In the genomic region with DNA sequence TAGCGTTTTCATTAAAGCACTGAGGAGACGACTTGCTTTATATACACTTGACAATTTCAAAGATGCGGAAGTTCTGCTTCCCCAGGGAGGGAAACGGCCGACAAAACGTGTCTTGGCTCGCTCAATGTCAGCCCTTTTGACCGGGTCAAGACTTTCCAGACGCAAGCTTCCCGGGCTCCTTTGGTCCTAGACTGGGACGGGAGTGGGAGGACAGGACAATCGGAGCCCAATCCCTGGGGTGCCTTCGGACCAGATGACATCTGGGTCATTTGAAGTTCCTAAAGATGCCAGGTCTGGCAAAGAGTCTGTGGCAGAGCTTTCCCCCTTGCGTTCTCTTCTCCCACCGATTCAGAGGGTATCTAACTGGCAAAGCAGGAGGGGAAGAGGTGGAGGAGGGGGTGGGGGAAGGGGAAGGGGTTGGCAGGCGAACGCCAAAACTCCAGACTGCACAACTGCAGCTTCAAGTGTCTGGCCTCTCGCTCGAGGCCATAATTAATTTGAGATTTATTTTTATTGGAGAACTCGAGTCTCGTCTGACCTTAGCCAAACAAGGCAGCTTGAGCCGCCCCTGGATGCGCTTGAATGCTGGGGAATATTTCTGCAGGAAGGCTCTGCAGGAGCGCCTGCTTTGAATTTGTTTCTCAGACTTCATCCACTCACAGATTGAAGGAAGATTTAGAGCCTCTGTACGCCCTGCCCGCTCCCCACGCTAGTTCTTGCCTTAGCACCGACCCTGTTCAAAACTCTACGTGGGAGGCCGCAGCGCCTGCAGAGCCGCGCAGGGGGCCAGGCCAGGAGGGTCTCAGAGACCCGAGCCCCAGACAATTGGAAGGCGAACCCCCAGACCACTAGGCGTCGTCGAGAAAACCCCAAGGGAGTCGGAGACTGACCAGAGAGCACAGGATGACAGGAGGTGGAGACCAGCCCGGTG, we compare ENCODE assay signal across 9 mouse cellular contexts. TPM values are rescaled to one million over a fixed set of nuclear protein-coding genes. Genes with fewer than 3 reads are reported as not detected.
DNase-seq lines count a peak whose midpoint lies in the region; ATAC-seq lines count a peak whose summit lies in the region.
"Had no signal": no experiment of that assay in that cellular context is flagged by ENCODE, and none has a peak within 500 bp of the region (broad histone marks: within the 10 kb centered on the region; RNA-seq: fewer than 3 reads in every experiment).

No protein-coding gene starts in this region.

- H3K27ac ChIP-seq in hindbrain, embryonic 10.5 days: peak overlapping the region; percentile 73
- H3K27ac ChIP-seq in limb, embryonic 11.5 days (replicated peaks; ENCODE audit: low read depth, low read length): peak overlapping the region; percentile 96
- H3K27ac ChIP-seq in neural tube, embryonic 11.5 days (ENCODE audit: low read depth, low read length): 0 out of 2 replicates have a peak overlapping the region, but pooled peaks have one; percentile 49

- no peaks in the 10 kb centered on the region for H3K9me3 ChIP-seq in hindbrain, embryonic 10.5 days
- H3K9me3 ChIP-seq in limb, embryonic 11.5 days (ENCODE audit: control insufficient read depth, low read length): no peaks in the 10 kb centered on the region
- H3K9me3 ChIP-seq in neural tube, embryonic 11.5 days (ENCODE audit: control insufficient read depth, low read length): no peaks in the 10 kb centered on the region

- peak overlapping the region; percentile 32; the same call in 1 of the 2 replicates for H3K9ac ChIP-seq in limb, embryonic 11.5 days (ENCODE audit: low read length)
- H3K9ac ChIP-seq in neural tube, embryonic 11.5 days (ENCODE audit: low read length): no peak overlapping the region

- peaks cover 100% of the 10 kb centered on the region for H3K27me3 ChIP-seq in hindbrain, embryonic 10.5 days (ENCODE audit: insufficient read depth, poor library complexity, severe bottlenecking)
- no peaks in the 10 kb centered on the region for H3K27me3 ChIP-seq in limb, embryonic 11.5 days (ENCODE audit: control insufficient read depth, insufficient read depth, low read length)
- peaks cover 71% of the 10 kb centered on the region for H3K27me3 ChIP-seq in neural tube, embryonic 11.5 days (ENCODE audit: control insufficient read depth, insufficient read depth, low read length)

- DNase-seq in thymus, postnatal 4 days: peak; percentile 26
- DNase-seq in thymus, postnatal 14 days: no peak
- peak; percentile 48 for DNase-seq in hindbrain, embryonic 10.5 days (ENCODE audit: low spot score)
- peak; percentile 76 for DNase-seq in limb, embryonic 11.5 days (ENCODE audit: low spot score)
- DNase-seq in neural tube, embryonic 11.5 days (ENCODE audit: low spot score): peak; percentile 58
- DNase-seq in thymus, postnatal 25 days: no peak
- DNase-seq in right cerebral cortex, adult 2 months (ENCODE audit: low spot score in 2 of 2): no peak

- no peaks in the 10 kb centered on the region for H3K36me3 ChIP-seq in hindbrain, embryonic 10.5 days
- no peaks in the 10 kb centered on the region for H3K36me3 ChIP-seq in limb, embryonic 11.5 days (ENCODE audit: control insufficient read depth, insufficient read depth, low read length)
- H3K36me3 ChIP-seq in neural tube, embryonic 11.5 days (ENCODE audit: control insufficient read depth, insufficient read depth, low read length): no peaks in the 10 kb centered on the region

- ATAC-seq in limb, embryonic 11.5 days (ENCODE audit: insufficient number of reproducible peaks, low FRiP score, low TSS enrichment, low read depth): peak; percentile 21
- ATAC-seq in neural tube, embryonic 11.5 days (ENCODE audit: insufficient read depth, low FRiP score, low TSS enrichment): no peak
- no peak for ATAC-seq in cerebellum, adult (ENCODE audit: insufficient number of reproducible peaks, low FRiP score, low TSS enrichment)
- ATAC-seq: Patski had no signal

- H3K4me1 ChIP-seq in hindbrain, embryonic 10.5 days (replicated peaks): peaks cover 96% of the 10 kb centered on the region
- H3K4me1 ChIP-seq in limb, embryonic 11.5 days (ENCODE audit: control insufficient read depth, insufficient read depth, low read length): peaks cover 66% of the 10 kb centered on the region
- H3K4me1 ChIP-seq in neural tube, embryonic 11.5 days (ENCODE audit: control insufficient read depth, insufficient read depth, low read length): peaks cover 31% of the 10 kb centered on the region

- WGBS in hindbrain, embryonic 10.5 days: under 1% methylated on average over 40 of the region's 40 CpGs
- WGBS in limb, embryonic 11.5 days: under 1% methylated on average over 40 of the region's 40 CpGs
- under 1% methylated on average over 40 of the region's 40 CpGs for WGBS in neural tube, embryonic 11.5 days

- H3K4me3 ChIP-seq in hindbrain, embryonic 10.5 days: peak overlapping the region; percentile 38
- peak overlapping the region; percentile 17; the same call in 1 of the 2 replicates for H3K4me3 ChIP-seq in limb, embryonic 11.5 days (ENCODE audit: low read depth, low read length)
- no peak overlapping the region for H3K4me3 ChIP-seq in neural tube, embryonic 11.5 days (ENCODE audit: low read depth, low read length)

- H3K4me2 ChIP-seq in limb, embryonic 11.5 days (ENCODE audit: low read depth, severe bottlenecking): peak overlapping the region; percentile 80
- peak overlapping the region; percentile 38 for H3K4me2 ChIP-seq in neural tube, embryonic 11.5 days (ENCODE audit: low read depth)

RNA-seq across cellular contexts. Expression of a gene that starts 2.3 kb away (rescaled TPM):
- polyA plus RNA-seq in hindbrain, embryonic 10.5 days (2016; fragmentation: Nextera tagmentation; extraction: Ambion mirVana): 23.1 and 26.2 TPM in 2 replicates
- polyA plus RNA-seq in limb, embryonic 11.5 days (2014; fragmentation: Nextera tagmentation; extraction: Ambion mirVana): 62.2 and 68.3 TPM in 2 replicates
- polyA plus RNA-seq in neural tube, embryonic 11.5 days (2014; fragmentation: Nextera tagmentation; extraction: Ambion mirVana): 22.8 and 24.4 TPM in 2 replicates

Comparison
In these comparisons a context has a peak if more than half of its experiments do, and no peak if none do; other contexts are left out.
1. DNase-seq: peak in thymus, postnatal 4 days (single experiment), hindbrain, embryonic 10.5 days (single experiment), limb, embryonic 11.5 days (single experiment) and neural tube, embryonic 11.5 days (single experiment); none in thymus, postnatal 14 days (single experiment), thymus, postnatal 25 days (single experiment) and right cerebral cortex, adult 2 months (0 of 2).
2. Peak in every context shown above with its lines, with median percentiles within 50 percentile points of each other: H3K27ac ChIP-seq.